Mouse (Mus musculus) kidney, adult 11 months (tissue): ENCODE measurements around the gene Bicd2.

Source experiments
- DNase-seq: peaks from one replicate; pipeline ENCODE4 v3.0.0; 2022

Bicd2 gene

GRCm38 (mm10) chr13:49402628-49403027 is 61.2 kb downstream of the Bicd2 start:
- DNase-seq, result no peak

DNA sequence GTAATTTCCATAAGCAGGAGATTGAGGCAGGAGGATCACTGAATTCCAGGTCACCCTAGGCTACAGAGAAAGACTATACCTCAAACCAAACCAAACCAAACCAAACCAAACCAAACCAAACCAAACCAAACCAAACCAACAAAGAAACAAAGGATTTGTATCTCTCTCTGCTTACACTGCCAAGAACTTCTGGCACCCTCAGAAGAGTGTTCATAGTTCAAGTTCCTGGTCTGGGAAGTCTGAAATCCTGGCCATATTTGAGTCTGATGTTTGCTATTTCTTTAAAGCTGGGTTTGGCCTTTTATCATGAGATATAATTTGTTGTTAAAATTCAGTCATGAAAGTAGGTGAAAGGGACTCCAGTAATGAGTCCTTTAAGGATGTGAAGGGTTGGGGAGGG is 66.4 kb downstream of the Bicd2 start:
- no peak for DNase-seq

DNA sequence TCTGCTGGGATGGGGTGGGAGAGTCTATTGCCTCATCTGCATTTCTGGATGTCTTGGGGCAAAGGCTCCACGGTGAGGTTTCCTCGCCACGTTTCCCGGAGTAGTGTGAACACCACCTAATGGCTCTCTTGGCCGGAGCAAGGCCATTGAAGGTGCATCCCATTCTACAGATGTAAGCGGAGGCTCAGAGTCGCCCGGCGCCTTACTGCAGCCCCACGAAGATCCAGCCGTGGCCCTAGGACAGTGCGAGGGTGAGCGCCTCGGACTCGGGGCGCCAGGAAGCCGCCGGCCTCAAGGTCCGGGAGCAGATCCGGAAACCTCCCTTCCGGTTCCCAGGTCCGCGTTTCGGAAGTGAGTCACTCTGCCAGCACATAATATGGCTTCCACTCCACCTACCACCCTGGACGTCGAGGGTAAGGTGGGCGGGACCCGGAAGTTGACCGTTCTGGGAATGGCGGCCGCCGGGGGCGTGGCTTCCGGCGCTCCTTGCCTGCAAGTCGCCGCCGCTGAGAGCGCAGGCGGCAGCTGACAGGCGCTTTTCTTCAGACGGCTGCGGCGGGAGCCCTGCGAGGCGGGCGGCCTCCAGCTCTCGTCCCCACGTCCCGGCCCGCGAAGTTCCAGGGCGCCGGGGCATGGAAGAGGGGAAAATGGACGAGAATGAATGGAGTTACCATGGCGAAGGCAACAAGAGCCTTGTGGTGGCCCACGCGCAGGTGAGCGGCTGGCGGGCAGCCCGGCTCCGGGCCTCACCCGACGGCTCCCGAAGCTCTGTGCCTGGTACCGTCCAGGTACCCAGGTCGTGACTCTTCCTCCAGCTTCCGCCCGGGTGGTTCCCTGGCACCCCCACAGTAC is 79.6 kb downstream of the Bicd2 start, which contains the start of gene Ippk:
Ippk (plus strand) TSS at position 496 of the 852 bp plus-strand sequence.
- peak; percentile 99 for DNase-seq

DNA sequence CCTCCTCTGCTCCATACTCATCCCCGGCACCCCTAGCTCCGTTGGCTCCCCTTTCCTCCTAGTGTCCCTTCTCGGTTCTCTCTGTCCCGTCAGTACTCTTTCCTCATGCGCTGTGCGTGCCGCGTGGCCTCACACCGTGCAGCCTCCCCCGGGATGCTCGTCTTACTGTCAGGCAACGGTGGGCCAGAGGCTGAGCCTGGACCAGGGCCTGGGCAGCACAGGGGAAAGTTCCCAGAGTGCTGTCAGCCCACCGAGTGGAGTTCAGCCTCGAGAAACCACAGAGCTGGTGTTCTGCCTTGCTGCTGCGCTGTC is 80.2 kb downstream of the Bicd2 start:
- DNase-seq, result no peak

DNA sequence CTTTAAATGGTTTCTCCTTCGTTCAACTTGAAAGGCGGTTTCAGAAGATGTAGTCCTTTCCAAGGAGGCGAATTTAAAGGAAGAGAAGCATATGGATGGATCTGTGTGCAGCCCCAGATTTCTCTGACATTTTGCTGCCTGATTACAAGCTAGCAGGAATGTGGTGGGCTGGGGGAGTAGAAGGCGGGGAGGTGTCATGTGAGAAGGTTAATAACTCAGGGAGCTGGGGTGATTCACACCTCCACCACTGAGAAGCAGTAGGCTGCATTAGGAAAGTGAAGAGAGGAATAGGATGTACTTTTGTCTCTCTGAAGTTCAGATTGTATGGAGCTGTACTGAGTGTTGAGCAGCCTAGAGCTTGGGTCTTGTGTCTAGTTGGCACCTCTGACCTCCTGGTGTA is 80.6 kb downstream of the Bicd2 start:
- no peak for DNase-seq

- DNase-seq, result no peak
Observed at GRCm38 (mm10) chr13:49426736-49427135, 85.4 kb downstream of the Bicd2 start.

GRCm38 (mm10) chr13:49428042-49428675 is 86.8 kb downstream of the Bicd2 start:
- DNase-seq, result no peak

GRCm38 (mm10) chr13:49430529-49430928 is 89.1 kb downstream of the Bicd2 start:
- peak; percentile 40 for DNase-seq

GRCm38 (mm10) chr13:49433268-49434029 is 92.1 kb downstream of the Bicd2 start:
- no peak for DNase-seq

GRCm38 (mm10) chr13:49435745-49436144 is 94.4 kb downstream of the Bicd2 start:
- DNase-seq, result no peak

DNA sequence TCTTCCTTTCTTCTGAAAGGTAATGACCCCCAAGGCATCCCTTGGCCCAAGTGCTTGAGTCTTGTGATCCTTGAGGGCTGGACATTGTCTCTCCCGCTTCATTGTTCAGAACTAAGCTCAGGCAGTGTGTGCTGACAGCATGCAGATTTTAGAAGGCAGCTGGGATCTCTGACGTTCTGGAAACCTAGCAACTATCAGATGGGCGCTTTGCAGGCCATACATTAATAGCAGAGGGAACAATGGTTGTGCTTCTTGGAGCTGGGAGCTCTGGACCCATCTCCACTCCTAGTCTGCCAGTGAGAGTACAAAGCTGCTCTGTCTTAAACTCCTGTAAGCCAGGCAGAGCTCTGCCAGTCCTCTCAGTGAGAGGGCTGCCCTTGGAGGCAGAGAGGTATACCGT is 94.8 kb downstream of the Bicd2 start:
- no peak for DNase-seq
